Mouse (Mus musculus) cerebellum, adult 2 months (tissue): ENCODE measurements around the gene Rnd2.

Source experiments
- CTCF ChIP-seq: fragments of 200-500 bp; IDR thresholded peaks from 2 replicates; pipeline ENCODE4 v1.5.1; 2011; ENCODE audit warnings: low read depth, mild to moderate bottlenecking, control low read depth, low read length, moderate library complexity, borderline replicate concordance; ENCODE audit not compliant: insufficient read depth
- POLR2A ChIP-seq: fragments of 200-500 bp; IDR thresholded peaks from 2 replicates; pipeline ENCODE4 v1.6.1; 2011; ENCODE audit warnings: low read length, control low read depth, borderline replicate concordance; ENCODE audit not compliant: insufficient read depth

DNA sequence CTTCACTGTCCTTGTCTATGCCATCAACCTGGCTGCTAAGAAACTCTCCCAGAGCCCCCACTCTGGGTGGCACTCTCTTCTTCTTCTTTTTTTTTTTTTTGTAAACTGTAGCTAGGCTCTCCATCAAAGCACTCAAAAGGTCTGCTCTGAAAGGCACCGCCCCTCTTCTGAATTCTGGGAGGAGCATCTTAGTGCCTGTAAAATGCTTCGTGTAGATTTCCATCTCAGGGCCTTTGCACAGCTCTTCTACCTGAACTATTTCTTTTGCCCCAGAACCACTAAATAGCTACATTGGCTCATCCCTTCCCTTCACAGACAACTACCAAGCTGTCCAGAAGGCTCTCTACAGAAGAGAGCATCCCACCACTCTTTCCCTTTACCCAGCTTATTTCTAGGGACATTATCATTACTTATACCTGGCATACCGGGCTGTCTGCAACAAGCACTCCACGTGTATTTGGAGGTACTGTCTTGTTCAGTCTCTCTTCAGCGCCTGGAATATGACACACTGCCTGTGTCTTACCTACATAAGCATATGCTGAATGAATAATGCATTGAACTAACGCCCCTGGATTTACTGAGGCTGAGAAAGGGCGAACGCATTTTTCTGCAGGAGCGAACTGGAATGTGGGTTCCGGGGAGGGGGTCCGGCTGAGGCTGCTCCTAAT, 48.2 kb upstream of the Rnd2 start:
- no peak for TF ChIP-seq CTCF
- TF ChIP-seq POLR2A, result no peak
